Mouse (Mus musculus): ENCODE measurements around the gene Ccl2.

Ccl2 gene

DNA sequence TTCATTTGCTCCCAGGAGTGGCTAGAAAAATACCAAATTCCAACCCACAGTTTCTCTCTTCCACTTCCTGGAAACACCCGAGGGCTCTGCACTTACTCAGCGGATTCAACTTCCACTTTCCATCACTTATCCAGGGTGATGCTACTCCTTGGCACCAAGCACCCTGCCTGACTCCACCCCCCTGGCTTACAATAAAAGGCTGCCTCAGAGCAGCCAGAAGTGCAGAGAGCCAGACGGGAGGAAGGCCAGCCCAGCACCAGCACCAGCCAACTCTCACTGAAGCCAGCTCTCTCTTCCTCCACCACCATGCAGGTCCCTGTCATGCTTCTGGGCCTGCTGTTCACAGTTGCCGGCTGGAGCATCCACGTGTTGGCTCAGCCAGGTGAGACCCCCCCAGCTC is at the start of gene Ccl2:
TSS of gene Ccl2 (plus strand) at position 216 of the 400 bp plus-strand sequence.
- DNase-seq (ENCODE audit: low spot score): peak; percentile 40

GRCm38 (mm10) chr11:81996172-81996841 is 39.1 kb upstream of the Ccl2 start:
- DNase-seq (ENCODE audit: low spot score): peak; percentile 87

DNA sequence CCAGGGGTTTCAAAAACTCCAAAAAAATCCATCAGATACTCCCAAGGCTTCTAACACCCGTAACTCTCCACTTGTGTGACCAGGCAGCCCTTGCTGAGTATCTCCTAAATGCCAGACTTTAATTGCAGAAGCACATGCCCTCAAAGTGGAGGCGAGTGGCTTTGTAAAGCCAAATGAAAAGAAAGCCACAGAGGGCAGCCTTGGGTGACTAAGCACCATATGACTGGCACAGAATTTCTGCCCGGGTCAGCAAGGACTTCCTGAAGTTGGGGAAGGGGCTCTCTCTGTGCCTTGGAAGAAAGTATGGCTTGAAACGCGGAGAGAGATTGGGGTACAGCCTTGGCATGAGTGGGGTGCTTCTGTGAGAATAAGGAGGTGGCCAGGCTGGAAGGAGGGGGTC is 38.3 kb upstream of the Ccl2 start:
- no peak for DNase-seq (ENCODE audit: low spot score)

DNA sequence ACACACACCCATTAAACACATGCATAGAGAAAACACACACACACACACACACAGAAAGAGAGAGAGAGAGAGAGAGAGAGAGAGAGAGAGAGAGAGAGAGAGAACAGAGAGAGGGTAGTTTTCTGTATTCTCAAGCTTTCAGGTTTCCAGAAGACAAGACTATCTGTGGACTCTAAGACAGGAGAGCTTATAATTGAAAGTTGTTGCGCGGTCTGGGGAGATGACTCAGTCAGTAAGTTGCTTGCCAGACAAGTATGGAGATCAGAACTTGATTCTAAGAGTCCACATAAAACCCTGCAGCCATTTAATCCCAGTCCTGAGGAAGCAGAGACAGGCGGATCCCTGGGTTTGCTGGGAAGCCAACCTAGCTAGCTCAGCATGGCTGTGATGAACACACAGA is 36.7 kb upstream of the Ccl2 start:
- DNase-seq (ENCODE audit: low spot score): no peak

- no peak for DNase-seq (ENCODE audit: low spot score)
Observed at GRCm38 (mm10) chr11:81999469-81999868, 35.9 kb upstream of the Ccl2 start.

DNA sequence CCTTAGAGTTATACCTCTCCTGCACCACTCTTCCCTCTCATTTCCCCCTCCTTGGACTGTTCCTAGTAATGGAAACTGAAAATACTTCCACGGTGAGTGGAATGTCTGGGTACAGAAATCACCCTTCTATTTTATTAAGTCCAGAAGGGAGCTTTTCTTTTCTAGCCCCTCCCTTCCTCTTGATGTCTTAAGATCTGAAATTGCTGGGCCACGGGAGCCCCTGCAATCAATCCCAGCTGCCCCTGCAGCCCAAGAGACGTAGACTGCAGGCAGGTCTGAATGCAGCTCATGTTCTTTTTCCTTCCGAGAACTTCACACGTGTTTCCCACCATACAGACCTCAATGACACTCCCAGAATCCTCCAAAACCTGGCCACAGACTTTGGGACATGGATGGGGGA is 34.8 kb upstream of the Ccl2 start:
- DNase-seq (ENCODE audit: low spot score): no peak

- DNase-seq (ENCODE audit: low spot score): no peak
Observed at GRCm38 (mm10) chr11:82004810-82005209, 30.6 kb upstream of the Ccl2 start.

GRCm38 (mm10) chr11:82006796-82007423 is 28.5 kb upstream of the Ccl2 start:
- no peak for DNase-seq (ENCODE audit: low spot score)

- no peak for DNase-seq (ENCODE audit: low spot score)
Observed at GRCm38 (mm10) chr11:82010115-82010514, 25.3 kb upstream of the Ccl2 start.

DNA sequence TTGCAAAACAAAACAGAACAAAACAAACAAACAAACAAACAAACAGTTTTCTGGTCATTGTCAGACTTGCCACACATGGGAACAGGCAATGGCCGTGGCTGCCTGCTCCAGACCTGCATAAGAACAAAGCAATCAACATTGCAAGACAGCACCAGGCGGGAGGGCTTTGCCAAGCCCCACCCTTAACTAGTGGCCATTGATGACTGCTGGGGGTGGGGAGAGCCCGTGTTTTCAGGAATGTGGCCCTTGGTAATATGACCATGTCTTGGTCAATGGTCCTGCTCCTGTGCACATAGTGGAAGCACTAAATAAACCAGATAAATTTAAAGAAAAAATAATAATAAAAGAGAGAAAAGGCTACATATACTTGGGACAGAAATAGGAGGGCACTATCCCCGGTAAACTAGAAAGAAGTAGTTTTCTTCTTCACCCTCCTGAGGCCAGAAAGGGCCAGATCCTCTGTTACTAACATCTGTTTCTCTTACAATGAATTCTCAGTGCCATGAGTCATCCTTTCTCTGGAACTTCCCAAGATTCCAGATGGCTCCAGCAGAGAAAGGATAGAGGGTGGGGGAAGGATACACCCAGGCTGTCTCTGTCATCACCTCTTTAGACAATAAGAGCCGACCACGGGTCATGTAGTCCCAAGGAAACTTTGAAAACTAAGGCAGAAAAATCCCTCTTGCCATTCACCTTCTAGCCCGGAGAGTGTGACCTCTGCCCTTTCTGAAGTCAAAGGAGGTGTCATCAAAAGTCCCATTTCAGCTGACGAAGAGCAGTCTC is 23.8 kb upstream of the Ccl2 start:
- DNase-seq (ENCODE audit: low spot score): no peak

DNA sequence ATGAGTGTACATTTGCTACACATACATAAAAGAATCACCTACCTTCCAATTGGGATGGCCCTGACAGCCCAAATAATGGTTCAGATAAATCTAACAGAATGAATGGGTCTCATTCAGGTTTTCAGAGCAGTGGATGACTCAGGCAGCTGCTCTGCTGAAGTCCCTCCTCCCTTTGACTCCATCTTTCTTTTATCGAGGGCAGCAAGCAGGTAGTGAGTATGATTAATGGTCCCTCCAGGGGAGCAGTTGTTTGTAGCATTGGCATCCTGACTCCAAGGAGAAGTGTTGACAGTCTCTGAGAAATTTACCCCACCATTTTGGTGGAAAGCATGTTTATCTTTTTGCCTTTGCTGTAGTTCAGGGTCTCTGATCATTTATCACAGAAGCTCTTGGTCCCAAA is 21.6 kb upstream of the Ccl2 start:
- DNase-seq (ENCODE audit: low spot score): no peak

GRCm38 (mm10) chr11:82015066-82015465 is 20.3 kb upstream of the Ccl2 start:
- no peak for DNase-seq (ENCODE audit: low spot score)

DNA sequence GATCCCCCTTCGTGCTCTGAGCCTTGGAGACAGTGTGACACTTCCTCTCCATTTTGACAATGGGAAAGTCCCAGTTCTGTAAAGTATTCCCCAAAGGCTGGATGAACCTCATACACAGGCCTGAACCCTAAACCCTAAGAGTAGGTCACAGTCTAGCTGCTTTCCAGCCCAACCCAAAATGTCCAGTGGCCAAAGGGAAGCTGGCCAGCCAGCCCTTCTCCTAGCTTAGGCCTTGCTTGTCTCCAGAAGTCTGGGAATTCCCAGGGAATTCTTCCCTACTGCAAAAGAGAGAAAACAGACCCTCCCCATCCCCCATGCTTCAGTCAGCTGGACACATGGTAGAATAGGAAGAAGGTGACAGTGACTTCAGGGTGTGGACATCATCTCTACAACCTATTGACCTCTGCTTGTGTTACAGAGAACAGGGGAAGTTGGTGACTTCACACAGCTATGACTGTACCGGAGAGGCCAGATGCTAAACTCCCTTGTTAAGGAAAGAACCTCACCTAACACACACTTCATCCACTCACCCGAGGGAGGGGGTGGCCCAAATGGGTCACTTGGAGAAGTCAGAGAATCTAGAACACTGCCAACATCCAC is 19.1 kb upstream of the Ccl2 start:
- DNase-seq (ENCODE audit: low spot score): no peak

- DNase-seq (ENCODE audit: low spot score): no peak
Observed at GRCm38 (mm10) chr11:82019389-82019788, 16.0 kb upstream of the Ccl2 start.

GRCm38 (mm10) chr11:82019793-82020192 is 15.6 kb upstream of the Ccl2 start:
- no peak for DNase-seq (ENCODE audit: low spot score)

GRCm38 (mm10) chr11:82021406-82021805 is 14.0 kb upstream of the Ccl2 start:
- DNase-seq (ENCODE audit: low spot score): no peak

GRCm38 (mm10) chr11:82022504-82023056 is 12.8 kb upstream of the Ccl2 start:
- DNase-seq (ENCODE audit: low spot score): no peak

GRCm38 (mm10) chr11:82023769-82024168 is 11.6 kb upstream of the Ccl2 start:
- no peak for DNase-seq (ENCODE audit: low spot score)

DNA sequence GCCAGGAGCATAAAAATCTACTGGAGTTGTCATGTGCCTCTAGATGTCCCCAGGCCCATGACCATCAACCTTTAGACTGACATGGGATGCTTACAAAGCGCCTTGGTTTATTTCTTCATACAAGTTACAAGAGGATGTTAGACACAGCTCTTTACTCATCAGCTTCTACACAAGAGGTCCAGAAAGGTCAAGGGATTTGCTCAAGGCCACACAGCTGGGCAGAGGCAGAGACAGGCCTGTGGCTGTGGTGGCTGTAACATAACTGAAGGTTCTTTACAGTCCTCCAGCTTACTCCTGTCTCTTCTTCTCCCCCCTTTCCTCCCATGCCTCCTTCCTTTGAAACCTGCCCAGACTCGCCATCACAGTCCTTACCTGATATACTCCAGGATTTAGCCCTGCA is 5.2 kb upstream of the Ccl2 start:
- DNase-seq (ENCODE audit: low spot score): no peak

- no peak for DNase-seq (ENCODE audit: low spot score)
Observed at GRCm38 (mm10) chr11:82032136-82032535, 3.2 kb upstream of the Ccl2 start.

GRCm38 (mm10) chr11:82032678-82033344 is 2.6 kb upstream of the Ccl2 start:
- DNase-seq (ENCODE audit: low spot score): no peak

GRCm38 (mm10) chr11:82034446-82034845 is 925 bp upstream of the Ccl2 start:
- DNase-seq (ENCODE audit: low spot score): no peak
